Mouse (Mus musculus): ENCODE results near the gene Cs. TPM values are rescaled to one million over a fixed set of nuclear protein-coding genes. Genes with fewer than 3 reads are reported as not detected.
A peak's percentile ranks its signal among the peaks of the same experiment; 100 is the strongest.

Gene Cs
- total RNA-seq, 2 experiments from 2014 or later: 589 to 611 TPM

- DNase-seq: no peak
Observed at GRCm38 (mm10) chr10:128374393-128374792, 36.9 kb downstream of the Cs start.

DNA sequence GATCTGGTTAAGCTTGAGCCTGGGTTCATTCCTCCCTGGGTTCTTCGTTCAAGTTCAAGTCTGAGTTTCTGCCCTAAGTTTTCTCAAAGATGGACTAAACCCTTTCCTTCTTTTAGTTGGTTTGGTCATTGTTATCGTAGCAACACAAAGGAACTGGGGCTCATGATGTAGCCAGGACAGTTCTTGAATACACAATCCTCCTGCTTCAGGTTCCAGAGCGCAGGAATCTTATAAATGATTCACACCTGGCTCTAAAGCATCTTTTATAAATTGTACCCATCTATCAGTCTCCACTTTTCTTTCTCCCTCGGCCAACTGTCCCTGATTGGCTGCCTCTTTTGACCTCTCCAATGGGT lies 38.5 kb downstream of the Cs start:
- no peak for DNase-seq

- peak; percentile 90 for DNase-seq
Observed at GRCm38 (mm10) chr10:128376455-128377211, 39.1 kb downstream of the Cs start, which contains the start of gene Ankrd52. Ankrd52 (plus strand) TSS chr10:128377115.

DNA sequence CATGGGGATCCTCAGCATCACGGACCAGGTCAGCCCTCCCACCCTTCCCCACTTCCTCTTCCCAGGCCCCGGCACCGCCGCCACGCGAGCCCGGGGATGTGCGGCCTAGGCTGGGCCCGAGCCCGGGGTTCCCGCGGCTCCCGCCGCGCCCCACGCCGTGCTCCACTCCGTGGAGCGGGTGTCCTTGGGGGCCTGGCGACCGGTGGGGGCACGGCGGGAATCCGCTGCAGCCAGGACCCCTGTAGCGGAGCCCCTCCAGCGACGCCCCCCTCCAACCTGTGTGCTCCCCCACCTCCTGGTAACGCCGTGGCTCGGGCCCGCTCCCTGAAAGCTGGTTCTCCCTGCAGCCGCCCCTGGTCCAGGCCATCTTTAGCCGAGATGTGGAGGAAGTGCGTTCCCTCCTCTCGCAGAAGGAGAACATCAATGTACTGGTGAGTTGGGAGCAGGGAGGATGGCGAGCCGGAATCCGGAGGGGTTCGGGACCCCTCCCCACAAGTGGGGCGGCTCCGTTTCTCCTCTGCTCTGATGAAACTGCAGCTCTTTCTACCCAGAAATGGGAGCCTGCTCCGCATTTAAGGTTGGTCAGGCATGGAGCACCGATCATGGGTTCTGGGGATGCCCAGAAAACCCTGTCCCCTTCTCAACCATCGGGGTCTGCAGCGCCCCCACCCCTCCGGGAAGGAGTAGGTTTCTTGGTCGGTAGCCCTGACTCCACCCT lies 39.8 kb downstream of the Cs start:
- peak; percentile 48 for DNase-seq

DNA sequence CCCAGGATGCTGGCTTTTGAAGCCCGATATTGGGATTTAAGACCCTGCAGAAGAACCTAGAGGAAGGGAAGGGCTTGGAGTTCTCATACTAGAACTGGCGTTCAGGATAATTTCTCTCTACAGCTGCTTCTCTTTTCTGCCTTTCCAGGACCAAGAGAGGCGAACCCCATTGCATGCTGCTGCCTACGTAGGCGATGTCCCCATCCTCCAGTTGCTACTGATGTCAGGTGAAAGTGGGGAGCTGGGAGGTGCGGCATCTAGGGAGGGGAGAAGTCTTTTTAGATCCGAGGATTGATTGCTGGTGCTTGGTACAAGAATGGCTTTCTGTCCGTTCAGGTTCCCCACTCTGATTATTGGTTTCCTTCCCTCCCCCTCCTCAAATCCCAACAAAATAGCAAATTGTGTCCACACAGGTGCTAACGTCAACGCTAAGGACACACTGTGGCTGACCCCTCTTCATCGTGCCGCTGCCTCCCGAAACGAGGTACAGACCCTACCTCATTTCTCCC lies 40.5 kb downstream of the Cs start:
- no peak for DNase-seq

- DNase-seq: peak; percentile 58
Observed at GRCm38 (mm10) chr10:128378462-128378861, 40.9 kb downstream of the Cs start.

GRCm38 (mm10) chr10:128379260-128379659 lies 41.7 kb downstream of the Cs start:
- peak; percentile 72 for DNase-seq

DNA sequence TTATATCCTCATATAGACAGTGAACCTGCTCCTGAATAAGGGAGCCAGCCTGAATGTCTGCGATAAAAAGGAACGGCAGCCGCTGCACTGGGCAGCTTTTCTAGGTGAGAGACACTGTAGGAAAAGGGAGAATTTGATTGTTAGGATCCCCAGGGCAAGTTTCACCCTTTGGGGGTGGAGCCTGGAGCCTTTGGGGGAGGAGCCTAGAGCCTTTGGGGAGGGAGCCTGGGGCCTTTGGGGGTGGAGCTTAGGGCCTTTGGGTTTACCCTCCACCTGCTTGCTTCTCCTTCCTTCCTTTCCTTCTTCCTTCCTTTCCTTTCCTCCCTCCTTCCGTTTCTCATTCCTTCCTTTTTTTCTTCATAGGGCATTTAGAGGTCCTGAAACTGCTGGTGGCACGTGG lies 43.0 kb downstream of the Cs start:
- DNase-seq: no peak

GRCm38 (mm10) chr10:128382482-128382881 lies 44.9 kb downstream of the Cs start:
- no peak for DNase-seq

GRCm38 (mm10) chr10:128385902-128386301 lies 48.4 kb downstream of the Cs start:
- no peak for DNase-seq

DNA sequence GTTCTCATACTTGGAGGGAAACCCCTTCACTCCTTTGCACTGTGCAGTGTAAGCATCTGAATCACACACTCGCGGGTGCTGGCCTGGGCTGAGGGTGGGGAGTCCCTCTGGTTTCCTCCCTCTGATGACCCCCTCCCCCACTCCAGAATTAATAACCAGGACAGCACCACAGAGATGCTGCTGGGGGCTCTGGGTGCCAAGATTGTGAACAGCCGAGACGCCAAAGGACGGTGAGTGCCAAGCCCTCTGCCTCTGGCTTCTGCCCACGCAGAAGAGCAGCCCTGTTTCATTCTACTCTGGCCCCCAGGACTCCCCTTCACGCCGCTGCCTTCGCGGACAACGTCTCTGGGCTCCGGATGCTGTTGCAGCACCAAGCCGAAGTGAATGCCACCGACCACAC lies 51.4 kb downstream of the Cs start:
- no peak for DNase-seq

GRCm38 (mm10) chr10:128389570-128389969 lies 52.0 kb downstream of the Cs start:
- DNase-seq: no peak

- DNase-seq: no peak
Observed at GRCm38 (mm10) chr10:128390366-128390765, 52.8 kb downstream of the Cs start.

DNA sequence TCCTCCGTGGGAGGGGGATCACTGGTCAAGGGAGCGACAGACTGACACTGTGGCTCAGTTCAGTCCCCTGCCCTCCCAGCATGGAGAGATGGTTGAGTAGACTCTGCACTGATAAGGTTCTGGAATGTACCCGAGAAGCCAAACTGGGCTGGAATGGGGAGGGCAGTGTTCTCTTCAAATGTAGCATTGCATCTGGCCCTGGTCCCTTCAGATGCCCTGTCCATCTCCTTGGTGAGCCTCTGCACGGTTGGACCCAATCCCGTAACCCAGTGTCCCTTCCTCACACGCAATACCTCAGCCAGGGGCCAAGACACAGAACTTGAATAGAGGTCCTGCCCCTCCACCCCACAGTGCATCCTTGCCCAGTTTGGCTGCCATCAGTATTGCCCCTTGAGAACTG lies 54.3 kb downstream of the Cs start:
- DNase-seq: no peak

GRCm38 (mm10) chr10:128396017-128396673 lies 58.6 kb downstream of the Cs start:
- DNase-seq: no peak

- no peak for DNase-seq
Observed at GRCm38 (mm10) chr10:128396716-128397264, 59.3 kb downstream of the Cs start.

DNA sequence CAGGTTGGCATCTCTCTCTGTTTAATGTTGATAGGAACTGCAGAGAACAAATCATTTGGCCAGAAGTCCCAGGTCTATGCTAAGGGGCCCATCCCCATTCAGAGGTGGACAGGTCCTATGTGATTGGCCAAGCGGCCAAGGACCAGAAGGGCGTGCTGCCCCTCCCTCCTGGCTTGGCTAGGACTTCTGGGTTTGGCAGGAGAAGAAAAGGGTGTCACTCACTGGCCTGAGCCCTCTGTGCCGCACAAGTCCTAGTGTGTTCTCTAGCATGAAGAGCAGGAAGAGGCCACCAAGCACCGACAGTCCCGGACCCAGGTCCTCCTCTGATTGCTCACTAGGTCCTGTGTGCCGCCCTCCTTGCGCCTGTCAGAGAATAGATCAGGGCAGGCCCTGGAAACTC lies 59.9 kb downstream of the Cs start:
- DNase-seq: no peak

DNA sequence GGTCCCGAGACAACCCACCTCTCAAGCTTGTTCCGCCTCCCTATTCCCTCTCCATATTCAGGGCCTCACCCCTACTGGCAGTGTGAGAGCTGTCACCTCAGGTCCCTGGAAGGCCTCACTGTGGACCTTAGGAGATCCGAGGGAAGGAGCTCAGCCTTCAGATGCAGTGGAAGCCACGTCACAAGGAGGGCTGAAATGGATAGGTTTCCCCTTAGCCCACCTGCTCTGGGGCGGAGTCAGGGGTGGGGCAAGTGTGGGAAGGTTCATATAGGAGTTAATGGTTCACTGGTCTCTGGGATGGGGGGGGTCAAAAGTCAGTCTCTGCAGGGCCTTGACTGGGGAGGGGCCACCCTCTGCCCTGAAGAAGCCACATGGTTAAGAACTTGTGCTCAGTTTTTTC lies 62.8 kb downstream of the Cs start:
- no peak for DNase-seq

- no peak for DNase-seq
Observed at GRCm38 (mm10) chr10:128401056-128401455, 63.5 kb downstream of the Cs start, which contains the start of gene Slc39a5. Slc39a5 (minus strand) TSS chr10:128401229.

DNA sequence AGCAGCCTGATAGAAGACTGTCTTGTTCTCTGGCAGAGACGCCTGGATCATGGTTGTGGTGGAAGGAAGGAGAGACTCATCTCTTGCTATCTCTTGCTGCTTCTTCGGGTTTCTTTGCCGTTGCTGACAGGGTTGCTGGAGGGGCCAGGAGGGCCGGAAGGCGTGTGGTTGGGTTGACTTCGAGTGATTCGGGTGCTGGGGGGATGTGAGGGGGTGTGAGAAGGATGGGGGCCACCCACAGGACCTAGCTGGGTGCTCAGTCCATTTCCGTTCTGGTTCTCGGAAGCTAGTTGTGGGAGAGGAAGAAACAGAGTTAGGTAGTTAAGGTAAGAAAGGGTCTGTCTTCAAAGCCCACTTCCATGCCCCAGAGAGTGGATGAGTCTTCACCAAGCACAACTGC lies 64.1 kb downstream of the Cs start:
- no peak for DNase-seq

DNA sequence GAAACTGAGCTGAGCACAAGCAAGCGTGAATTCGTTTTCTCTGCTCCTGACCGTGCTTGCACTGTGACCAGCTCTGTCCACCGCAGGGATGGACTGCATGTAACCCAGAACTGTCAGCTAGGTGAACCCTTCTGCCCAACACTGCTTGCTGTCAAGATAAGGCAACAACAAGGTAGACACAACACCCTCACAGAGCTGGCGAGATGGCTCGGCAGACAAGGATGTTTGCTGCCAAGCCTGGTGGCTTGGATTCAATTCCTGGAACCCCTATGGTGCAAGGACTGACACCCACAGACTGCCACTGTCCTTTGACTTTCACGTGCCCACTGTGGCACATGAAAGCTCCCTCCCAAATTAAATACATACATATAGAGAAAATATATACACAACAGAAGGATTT lies 66.4 kb downstream of the Cs start:
- DNase-seq: no peak

Data from gastrocnemius, postnatal 25 days (tissue).